Mouse (Mus musculus) brain, embryonic 14.5 days (tissue): Measurements from ENCODE around the gene Fam228a.

Experiments
- CTCF ChIP-seq: fragments of 200-500 bp; IDR thresholded peaks from 2 replicates; pipeline ENCODE4 v1.5.1; 2012; ENCODE audit warnings: inconsistent platforms, mild to moderate bottlenecking, moderate library complexity, borderline replicate concordance; ENCODE audit not compliant: insufficient read depth, insufficient read length; ENCODE audit errors: extremely low read depth
- POLR2A ChIP-seq: fragments of 200-500 bp; IDR thresholded peaks from 2 replicates; pipeline ENCODE4 v1.6.1; 2012; ENCODE audit warnings: mild to moderate bottlenecking, inconsistent platforms, borderline replicate concordance; ENCODE audit not compliant: poor library complexity, insufficient read depth, insufficient read length, severe bottlenecking; ENCODE audit errors: extremely low read depth

DNA sequence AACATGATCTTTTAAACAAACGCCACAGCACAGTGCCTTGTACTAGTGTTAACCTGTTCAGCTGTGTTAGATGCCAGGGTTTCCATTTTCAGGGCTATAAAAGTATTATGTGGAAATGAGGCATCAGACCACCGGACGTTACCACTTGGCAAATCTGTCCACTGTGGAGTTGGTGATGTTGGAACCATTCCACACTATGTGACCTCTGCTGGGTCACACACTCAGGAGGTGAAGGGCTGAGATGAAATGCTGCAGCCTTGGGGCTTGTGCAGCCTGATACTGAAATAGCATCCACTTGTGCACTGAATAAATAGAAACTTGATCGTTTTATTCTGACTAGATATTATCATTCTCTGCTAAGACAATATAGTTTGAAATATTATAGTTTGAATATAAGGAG lies 24.9 kb downstream of the Fam228a start:
- no peak for TF ChIP-seq POLR2A
- TF ChIP-seq CTCF = no peak
